Mouse (Mus musculus) forebrain, embryonic 16.5 days (tissue): ENCODE data around the gene Iqsec2. TPM values are rescaled to one million over a fixed set of nuclear protein-coding genes. Genes with fewer than 3 reads are reported as not detected.

Source experiments
- ATAC-seq: fragments of 200-750 bp; cut with Nextera tagmentation; 2 replicates; pipeline ENCODE4 v1.8.0; 2017; ENCODE audit warnings: mild to moderate bottlenecking, moderate library complexity
- H3K27ac ChIP-seq: fragments of 300-500 bp; sonication (generic); 2 replicates; pipeline ENCODE4 v1.5.1; 2014; ENCODE audit warnings: low read length, control low read depth
- H3K27me3 ChIP-seq: fragments of 300-500 bp; sonication (generic); replicated peaks from 2 replicates; pipeline ENCODE4 v1.6.1; 2014; ENCODE audit warnings: low read length; ENCODE audit not compliant: control insufficient read depth, insufficient read depth
- H3K36me3 ChIP-seq: fragments of 300-500 bp; sonication (generic); 2 replicates; pipeline ENCODE4 v1.6.1; 2014; ENCODE audit not compliant: control insufficient read depth, insufficient read depth
- H3K4me1 ChIP-seq: fragments of 300-500 bp; sonication (generic); replicated peaks from 2 replicates; pipeline ENCODE4 v1.6.1; 2014; ENCODE audit warnings: low read length; ENCODE audit not compliant: control insufficient read depth, insufficient read depth
- H3K4me2 ChIP-seq: fragments of 300-500 bp; sonication (generic); 2 replicates; pipeline ENCODE4 v1.6.1; 2014; ENCODE audit warnings: mild to moderate bottlenecking, low read length, control low read depth
- H3K4me3 ChIP-seq: fragments of 300-500 bp; sonication (generic); replicated peaks from 2 replicates; pipeline ENCODE4 v1.5.1; 2014; ENCODE audit warnings: mild to moderate bottlenecking, low read length, control low read depth
- H3K9ac ChIP-seq: fragments of 300-500 bp; sonication (generic); replicated peaks from 2 replicates; pipeline ENCODE4 v1.6.1; 2014; ENCODE audit warnings: low read depth, low read length, control low read depth
- H3K9me3 ChIP-seq: fragments of 300-500 bp; sonication (generic); 2 replicates; pipeline ENCODE4 v1.6.1; 2016; ENCODE audit warnings: low read length; ENCODE audit not compliant: control insufficient read depth
- WGBS: fragments of 180-500 bp; shearing (Covaris S2); extraction: QIAGEN DNeasy Blood & Tissue Kit; methylation state at CpG from one replicate; pipeline ENCODE4 v1.1.7; 2014; 5-methylcytosine and 5-hydroxymethylcytosine counted together
- polyA plus RNA-seq: library from polyadenylated mRNA; unstranded; fragments of >200 nt; fragmentation: Nextera tagmentation; extraction: Ambion mirVana; gene quantifications from 2 replicates; pipeline ENCODE4 v1.2.1, GENCODE M21; 2015

Iqsec2 gene
- polyA plus RNA-seq, 1 experiment from 2014 or later = 5.8 TPM

GRCm38 (mm10) chrX:152172487-152172935 lies 28.4 kb downstream of the Iqsec2 start:
- WGBS = 48% methylated on average over 3 of the region's 3 CpGs
- peaks cover 7% of the 10 kb centered on the region; the same call in 1 of the 2 replicates for H3K4me1 ChIP-seq
- no peak overlapping the region for H3K4me3 ChIP-seq
- no peaks in the 10 kb centered on the region for H3K9me3 ChIP-seq
- H3K36me3 ChIP-seq = no peaks in the 10 kb centered on the region
- H3K27ac ChIP-seq = no peak overlapping the region
- H3K27me3 ChIP-seq = peaks cover 30% of the 10 kb centered on the region; the same call in 1 of the 2 replicates
- no peak for ATAC-seq
- no peak overlapping the region for H3K4me2 ChIP-seq
- no peak overlapping the region for H3K9ac ChIP-seq

- ATAC-seq = peak; percentile 72
- Histone ChIP-seq H3K4me2 (no peak overlapping the region), H3K36me3 (no peaks in the 10 kb centered on the region), H3K4me3 (no peak overlapping the region), H3K9ac (no peak overlapping the region), H3K27me3 (peaks cover 22% of the 10 kb centered on the region; the same call in 1 of the 2 replicates), H3K4me1 (peaks cover 7% of the 10 kb centered on the region; the same call in 1 of the 2 replicates), H3K27ac (no peak overlapping the region), H3K9me3 (no peaks in the 10 kb centered on the region)
- WGBS = 29% methylated on average over 3 of the region's 3 CpGs
Observed at GRCm38 (mm10) chrX:152175284-152175683, 31.2 kb downstream of the Iqsec2 start.

GRCm38 (mm10) chrX:152177897-152178296 lies 33.8 kb downstream of the Iqsec2 start:
- Histone ChIP-seq H3K27ac (no peak overlapping the region), H3K36me3 (no peaks in the 10 kb centered on the region), H3K4me2 (no peak overlapping the region), H3K4me3 (no peak overlapping the region), H3K4me1 (no peaks in the 10 kb centered on the region), H3K9ac (no peak overlapping the region), H3K27me3 (peaks cover 15% of the 10 kb centered on the region; the same call in 1 of the 2 replicates), H3K9me3 (no peaks in the 10 kb centered on the region)
- 95% methylated on average over 2 of the region's 2 CpGs for WGBS
- ATAC-seq = no peak

- ATAC-seq = peak; percentile 61
- Histone ChIP-seq H3K27me3 (peaks cover 11% of the 10 kb centered on the region; the same call in 1 of the 2 replicates), H3K27ac (no peak overlapping the region), H3K4me1 (no peaks in the 10 kb centered on the region), H3K9ac (no peak overlapping the region), H3K36me3 (no peaks in the 10 kb centered on the region), H3K4me3 (peak overlapping the region; percentile 12; the same call in 1 of the 2 replicates), H3K9me3 (no peaks in the 10 kb centered on the region), H3K4me2 (peak overlapping the region; percentile 27)
- 48% methylated on average over 8 of the region's 8 CpGs for WGBS
Observed at GRCm38 (mm10) chrX:152178843-152179545, 34.9 kb downstream of the Iqsec2 start.

- 60% methylated on average over 7 of the region's 7 CpGs for WGBS
- H3K4me3 ChIP-seq = no peak overlapping the region
- no peaks in the 10 kb centered on the region for H3K36me3 ChIP-seq
- no peaks in the 10 kb centered on the region for H3K4me1 ChIP-seq
- H3K9ac ChIP-seq = no peak overlapping the region
- no peak overlapping the region for H3K4me2 ChIP-seq
- peaks cover 11% of the 10 kb centered on the region; the same call in 1 of the 2 replicates for H3K27me3 ChIP-seq
- H3K9me3 ChIP-seq = no peaks in the 10 kb centered on the region
- no peak for ATAC-seq
- no peak overlapping the region for H3K27ac ChIP-seq
Observed at GRCm38 (mm10) chrX:152179670-152180656, 35.9 kb downstream of the Iqsec2 start.

- Histone ChIP-seq H3K4me2 (no peak overlapping the region), H3K9me3 (no peaks in the 10 kb centered on the region), H3K36me3 (no peaks in the 10 kb centered on the region), H3K9ac (no peak overlapping the region), H3K27ac (no peak overlapping the region), H3K27me3 (peaks cover 17% of the 10 kb centered on the region), H3K4me1 (no peaks in the 10 kb centered on the region), H3K4me3 (no peak overlapping the region)
- ATAC-seq = no peak
Observed at GRCm38 (mm10) chrX:152187151-152187550, 43.1 kb downstream of the Iqsec2 start.

- Histone ChIP-seq H3K27ac (no peak overlapping the region), H3K27me3 (peaks cover 24% of the 10 kb centered on the region), H3K9ac (no peak overlapping the region), H3K4me2 (no peak overlapping the region), H3K4me3 (no peak overlapping the region), H3K9me3 (no peaks in the 10 kb centered on the region), H3K4me1 (no peaks in the 10 kb centered on the region), H3K36me3 (no peaks in the 10 kb centered on the region)
- no peak for ATAC-seq
- WGBS = 65% methylated on average over 1 of the region's 1 CpGs
Observed at GRCm38 (mm10) chrX:152191266-152191665, 47.2 kb downstream of the Iqsec2 start.

- Histone ChIP-seq H3K9me3 (no peaks in the 10 kb centered on the region), H3K27ac (peak overlapping the region; percentile 84), H3K27me3 (peaks cover 20% of the 10 kb centered on the region; the same call in 1 of the 2 replicates), H3K4me3 (no peak overlapping the region), H3K4me2 (peak overlapping the region; percentile 31), H3K36me3 (no peaks in the 10 kb centered on the region), H3K4me1 (peaks cover 18% of the 10 kb centered on the region), H3K9ac (no peak overlapping the region)
- 15% methylated on average over 1 of the region's 1 CpGs for WGBS
- ATAC-seq = peak; percentile 87
Observed at GRCm38 (mm10) chrX:152197814-152198648, 54.0 kb downstream of the Iqsec2 start.
